Mouse (Mus musculus) limb, embryonic 10.5 days (tissue): ENCODE results near the gene Zim1. TPM values are rescaled to one million over a fixed set of nuclear protein-coding genes. Genes with fewer than 3 reads are reported as not detected.

Experiments
- DNase-seq: peaks from one replicate; pipeline ENCODE4 v3.0.0-alpha.2; 2017; ENCODE audit warnings: low spot score
- H3K27ac ChIP-seq: fragments of 300-500 bp; sonication (generic); 2 replicates; pipeline ENCODE4 v1.5.1; 2016; ENCODE audit warnings: mild to moderate bottlenecking
- H3K27me3 ChIP-seq: fragments of 300-500 bp; sonication (generic); 2 replicates; pipeline ENCODE4 v1.6.1; 2016; ENCODE audit warnings: low read depth, mild to moderate bottlenecking; ENCODE audit not compliant: poor library complexity, severe bottlenecking
- H3K36me3 ChIP-seq: fragments of 300-500 bp; sonication (generic); 2 replicates; pipeline ENCODE4 v1.6.1; 2016; ENCODE audit warnings: mild to moderate bottlenecking, moderate library complexity
- H3K4me1 ChIP-seq: fragments of 300-500 bp; sonication (generic); 2 replicates; pipeline ENCODE4 v1.6.1; 2016
- H3K4me3 ChIP-seq: fragments of 300-500 bp; sonication (generic); 2 replicates; pipeline ENCODE4 v1.5.1; 2016; ENCODE audit warnings: mild to moderate bottlenecking, moderate library complexity
- H3K9me3 ChIP-seq: fragments of 300-500 bp; sonication (generic); replicated peaks from 2 replicates; pipeline ENCODE4 v1.6.1; 2016; ENCODE audit warnings: mild to moderate bottlenecking
- WGBS: fragments of 180-500 bp; shearing (Covaris S2); methylation state at CpG from one replicate; pipeline ENCODE4 v1.1.7; 2016; 5-methylcytosine and 5-hydroxymethylcytosine counted together
- polyA plus RNA-seq: library from polyadenylated mRNA; unstranded; fragments of >200 nt; fragmentation: Nextera tagmentation; extraction: Ambion mirVana; gene quantifications from 2 replicates; pipeline ENCODE4 v1.2.1, GENCODE M21; 2016

The Zim1 gene
- polyA plus RNA-seq, 1 experiment from 2014 or later: 3.8 TPM

DNA sequence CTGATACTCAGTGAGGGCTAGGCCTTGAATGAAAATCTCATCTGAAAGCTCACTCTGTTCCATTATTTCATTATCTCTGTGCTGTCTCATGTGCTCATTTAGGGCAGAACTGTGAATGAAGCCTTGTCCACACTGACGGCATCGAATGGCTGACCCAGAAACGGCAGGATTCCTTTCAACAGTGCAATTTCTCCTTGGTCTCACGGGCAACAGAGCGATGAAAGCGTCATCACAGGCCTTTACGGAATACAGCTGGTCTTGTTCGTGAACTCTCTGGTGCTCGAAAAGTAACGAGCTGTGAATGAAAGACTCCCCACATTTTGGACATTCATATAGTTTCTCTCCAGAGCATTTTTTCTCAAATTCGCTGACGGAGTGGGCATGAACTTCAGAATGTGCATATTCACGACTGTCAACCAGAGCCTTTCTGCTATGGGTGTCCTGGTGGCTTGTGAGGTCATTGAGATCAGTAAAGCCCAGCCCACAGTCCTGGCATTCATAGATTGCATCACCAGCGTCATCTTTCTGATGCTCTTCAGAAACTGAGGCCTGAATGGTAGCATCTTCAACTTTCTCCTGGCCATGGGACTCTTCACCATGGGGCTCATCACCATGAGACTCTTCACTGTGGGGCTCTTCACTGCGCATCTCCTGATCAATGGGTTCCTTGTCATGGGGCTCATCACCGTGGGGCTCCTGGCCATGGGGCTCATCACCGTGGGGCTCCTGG lies 12.4 kb upstream of the Zim1 start:
- WGBS: 92% methylated on average over 17 of the region's 17 CpGs
- Histone ChIP-seq H3K27me3 (no peaks in the 10 kb centered on the region), H3K9me3 (no peaks in the 10 kb centered on the region)

DNA sequence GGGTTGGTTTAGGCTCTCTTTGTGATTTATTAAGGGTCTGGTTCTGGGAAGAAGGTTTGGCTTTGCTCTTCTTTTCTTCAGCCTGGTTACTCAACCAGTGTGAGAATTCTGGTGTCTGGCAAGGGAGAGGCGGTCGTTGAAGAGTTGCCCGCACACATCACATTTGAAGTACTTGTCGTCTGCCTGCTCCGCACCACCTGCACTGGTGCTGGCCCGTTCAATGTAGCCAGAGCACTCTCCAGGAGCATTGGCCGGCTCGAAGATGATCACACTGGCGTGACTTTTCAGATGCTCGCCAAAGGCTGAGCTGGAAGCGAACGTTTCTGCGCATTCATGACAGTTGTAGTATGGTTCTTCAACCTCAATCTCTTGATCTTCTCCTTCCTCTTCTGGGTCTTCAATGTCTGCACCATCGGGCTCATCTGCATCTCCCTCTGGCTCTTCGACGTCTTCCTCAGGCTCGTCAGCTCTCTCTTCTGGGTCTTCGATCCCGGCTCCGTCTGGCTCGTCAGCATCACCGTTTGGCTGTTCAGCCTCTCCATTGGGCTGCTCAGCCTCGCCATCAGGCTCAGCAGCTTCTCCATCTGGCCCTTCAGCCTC lies 11.3 kb upstream of the Zim1 start:
- WGBS: 94% methylated on average over 23 of the region's 23 CpGs
- no peaks in the 10 kb centered on the region for H3K9me3 ChIP-seq

More for the DNA sequence above, 12.4 kb upstream of the Zim1 start:
- no peak overlapping the region for H3K27ac ChIP-seq
- H3K4me1 ChIP-seq: no peaks in the 10 kb centered on the region
- peaks cover 98% of the 10 kb centered on the region for H3K36me3 ChIP-seq
- no peak for DNase-seq
- H3K4me3 ChIP-seq: no peak overlapping the region

DNA sequence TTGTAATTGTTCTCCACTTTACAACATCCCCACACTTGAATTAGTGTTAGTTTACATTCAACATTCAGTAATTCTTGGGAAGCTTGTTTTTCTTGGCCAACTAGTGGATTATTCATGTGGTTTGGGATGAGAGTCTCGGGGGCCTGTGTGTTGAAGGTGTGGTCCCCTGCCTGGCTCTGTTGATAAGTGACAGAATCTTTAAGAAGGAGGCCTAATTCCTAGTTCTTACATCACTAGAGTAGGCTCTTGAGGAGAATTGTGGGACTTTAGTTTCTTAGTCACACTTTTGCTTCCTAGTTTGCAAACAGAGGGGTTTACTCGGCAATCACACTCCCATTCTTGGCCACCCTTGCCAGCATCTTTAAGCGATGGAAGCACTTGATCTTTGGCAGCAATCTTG lies 3.0 kb upstream of the Zim1 start:
- H3K9me3 ChIP-seq: no peaks in the 10 kb centered on the region
- H3K4me3 ChIP-seq: no peak overlapping the region
- DNase-seq: peak; percentile 18
- no peaks in the 10 kb centered on the region for H3K27me3 ChIP-seq
- WGBS: 82% methylated on average over 3 of the region's 3 CpGs
- peaks cover 17% of the 10 kb centered on the region for H3K36me3 ChIP-seq
- H3K4me1 ChIP-seq: peaks cover 10% of the 10 kb centered on the region
- no peak overlapping the region for H3K27ac ChIP-seq

More for the DNA sequence above, 11.3 kb upstream of the Zim1 start:
- DNase-seq: no peak
- Histone ChIP-seq H3K4me1 (no peaks in the 10 kb centered on the region), H3K27ac (no peak overlapping the region), H3K36me3 (peaks cover 88% of the 10 kb centered on the region), H3K27me3 (no peaks in the 10 kb centered on the region), H3K4me3 (no peak overlapping the region)

DNA sequence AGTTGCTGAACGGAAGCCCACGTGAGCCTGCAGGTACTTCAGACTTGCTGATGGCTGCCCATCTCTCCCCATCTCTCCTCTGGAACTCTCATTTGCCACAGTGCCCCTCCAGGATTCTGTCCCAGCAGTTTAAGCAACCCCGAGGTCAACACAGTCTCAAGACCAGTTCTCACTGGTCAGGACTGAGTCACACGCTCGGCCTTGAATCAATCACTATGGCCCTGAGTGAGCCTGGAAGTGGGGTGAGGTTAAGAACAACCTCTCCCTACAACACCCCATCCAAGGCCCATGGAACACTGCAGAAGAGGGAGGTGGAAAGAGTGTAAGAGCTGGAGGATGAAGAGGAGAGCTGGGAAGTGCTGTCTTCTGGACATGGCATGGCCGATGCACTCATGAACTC lies 10.7 kb downstream of the Zim1 start:
- Histone ChIP-seq H3K36me3 (peaks cover 88% of the 10 kb centered on the region), H3K4me1 (no peaks in the 10 kb centered on the region; the same call in 1 of the 2 replicates), H3K27me3 (no peaks in the 10 kb centered on the region), H3K27ac (no peak overlapping the region), H3K4me3 (no peak overlapping the region), H3K9me3 (no peaks in the 10 kb centered on the region)
- WGBS: 95% methylated on average over 6 of the region's 6 CpGs
- DNase-seq: no peak

DNA sequence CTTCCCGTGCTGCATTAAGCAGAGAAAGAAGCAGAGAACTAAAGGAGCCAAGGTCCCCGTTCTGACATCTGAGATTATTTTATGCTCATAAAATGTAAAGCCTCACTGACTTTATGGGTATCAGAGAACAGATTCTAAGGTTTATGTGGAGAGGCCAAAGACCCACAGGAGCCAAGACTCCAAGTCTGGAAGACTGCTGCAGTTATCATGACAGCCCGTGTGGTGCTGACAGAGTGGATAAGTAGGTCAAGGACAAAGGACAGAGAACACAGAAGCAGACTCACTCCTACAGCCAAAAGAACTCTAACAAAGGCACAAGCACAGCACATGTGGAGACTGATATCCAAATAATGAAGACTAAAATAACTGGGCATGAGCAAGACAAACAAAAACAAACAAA lies 29.5 kb downstream of the Zim1 start:
- H3K9me3 ChIP-seq: no peaks in the 10 kb centered on the region
- H3K4me1 ChIP-seq: peaks cover 7% of the 10 kb centered on the region; the same call in 1 of the 2 replicates
- no peak for DNase-seq
- H3K27me3 ChIP-seq: no peaks in the 10 kb centered on the region
- no peaks in the 10 kb centered on the region for H3K36me3 ChIP-seq
- no peak overlapping the region for H3K27ac ChIP-seq
- H3K4me3 ChIP-seq: no peak overlapping the region
- WGBS: 77% methylated on average over 3 of the region's 3 CpGs

DNA sequence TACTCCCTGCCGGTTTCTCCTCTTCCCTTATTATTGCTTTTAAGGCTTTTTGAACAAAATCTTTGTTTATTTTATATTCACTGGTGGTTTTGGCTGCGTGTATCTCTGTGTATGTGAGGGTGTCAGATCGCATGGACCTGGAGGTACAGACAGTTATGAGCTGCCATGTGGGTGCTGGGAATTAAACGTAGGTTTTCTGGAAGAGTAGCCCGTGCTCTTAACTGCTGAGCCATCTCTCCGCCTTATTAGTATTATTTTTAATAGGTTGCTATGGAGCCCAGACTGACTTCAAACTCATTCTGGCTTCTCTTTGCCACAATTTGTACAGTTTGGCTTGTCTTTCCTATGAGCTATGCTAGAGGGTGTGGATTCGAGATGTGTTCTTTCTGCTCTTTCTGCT lies 32.8 kb downstream of the Zim1 start:
- peak; percentile 27 for DNase-seq
- peak overlapping the region; percentile 30; the same call in 1 of the 2 replicates for H3K27ac ChIP-seq
- 77% methylated on average over 7 of the region's 7 CpGs for WGBS
- H3K27me3 ChIP-seq: no peaks in the 10 kb centered on the region
- H3K4me1 ChIP-seq: peaks cover 7% of the 10 kb centered on the region; the same call in 1 of the 2 replicates
- no peaks in the 10 kb centered on the region for H3K9me3 ChIP-seq
- H3K4me3 ChIP-seq: no peak overlapping the region
- H3K36me3 ChIP-seq: no peaks in the 10 kb centered on the region

DNA sequence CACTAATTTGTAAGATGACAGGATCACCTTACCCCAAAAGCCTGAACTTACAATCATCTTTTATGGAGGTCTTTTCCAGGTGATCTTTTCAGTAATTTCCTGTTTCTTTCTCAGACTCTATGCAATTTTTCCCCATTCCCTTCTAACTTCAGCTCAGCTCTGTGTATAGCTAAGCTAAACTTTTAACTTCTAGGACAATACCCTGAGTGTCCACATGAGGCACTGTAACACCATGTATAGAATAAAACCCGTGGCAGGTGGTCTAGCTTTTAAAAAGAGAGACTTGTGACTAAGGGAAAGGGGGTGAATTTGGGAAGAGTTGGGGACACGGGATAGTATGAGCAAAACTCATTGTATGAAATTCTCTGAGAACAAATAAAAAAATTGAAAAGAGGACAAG lies 36.6 kb downstream of the Zim1 start:
- H3K9me3 ChIP-seq: no peaks in the 10 kb centered on the region
- no peaks in the 10 kb centered on the region for H3K36me3 ChIP-seq
- H3K27me3 ChIP-seq: no peaks in the 10 kb centered on the region
- 38% methylated on average over 2 of the region's 2 CpGs for WGBS
- no peak for DNase-seq
- H3K27ac ChIP-seq: no peak overlapping the region
- H3K4me1 ChIP-seq: peaks cover 7% of the 10 kb centered on the region; the same call in 1 of the 2 replicates
- H3K4me3 ChIP-seq: no peak overlapping the region

DNA sequence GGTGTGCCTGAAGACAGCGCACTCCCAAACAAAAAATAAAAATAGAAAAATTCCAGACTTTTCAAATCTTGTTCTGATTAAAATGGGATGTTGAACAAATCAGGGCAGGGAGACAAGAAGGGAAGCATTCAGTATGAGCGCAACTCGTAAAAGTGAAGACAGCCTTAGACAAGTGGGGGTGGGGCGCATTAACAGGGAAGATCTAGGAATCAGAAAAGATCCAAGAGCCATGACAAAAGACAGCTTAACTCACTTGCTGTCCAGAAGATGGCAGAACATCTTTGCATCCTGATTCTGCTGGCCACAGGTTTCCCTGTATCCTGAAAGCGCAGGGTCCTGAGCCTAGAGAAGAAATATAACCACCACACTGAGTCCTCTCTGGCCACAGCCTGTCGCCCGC lies 37.6 kb downstream of the Zim1 start:
- no peak for DNase-seq
- WGBS: 92% methylated on average over 7 of the region's 7 CpGs

DNA sequence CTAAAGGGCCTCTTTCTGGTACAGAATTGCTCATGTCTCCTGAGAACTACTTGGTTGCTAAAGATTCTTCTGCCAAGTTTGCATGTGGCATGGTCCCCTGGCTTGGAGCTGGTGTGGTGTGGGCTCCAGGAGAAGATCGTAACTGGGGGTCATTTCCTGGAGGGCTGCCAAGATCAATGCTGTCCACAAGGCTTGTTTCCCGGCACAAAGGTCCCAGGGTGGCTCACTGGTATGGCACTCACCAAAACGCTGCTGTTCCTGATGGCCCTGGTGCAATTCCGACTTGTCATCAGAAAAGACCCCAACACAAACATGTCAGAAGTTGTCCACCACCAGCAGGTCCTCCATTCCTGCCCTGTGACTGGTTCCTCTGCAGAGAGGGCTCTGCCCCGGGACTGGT lies 44.1 kb downstream of the Zim1 start:
- DNase-seq: no peak

More for the DNA sequence above, 37.6 kb downstream of the Zim1 start:
- H3K4me1 ChIP-seq: peaks cover 7% of the 10 kb centered on the region; the same call in 1 of the 2 replicates
- H3K9me3 ChIP-seq: no peaks in the 10 kb centered on the region
- H3K36me3 ChIP-seq: no peaks in the 10 kb centered on the region
- no peak overlapping the region for H3K4me3 ChIP-seq
- H3K27ac ChIP-seq: no peak overlapping the region
- no peaks in the 10 kb centered on the region for H3K27me3 ChIP-seq

DNA sequence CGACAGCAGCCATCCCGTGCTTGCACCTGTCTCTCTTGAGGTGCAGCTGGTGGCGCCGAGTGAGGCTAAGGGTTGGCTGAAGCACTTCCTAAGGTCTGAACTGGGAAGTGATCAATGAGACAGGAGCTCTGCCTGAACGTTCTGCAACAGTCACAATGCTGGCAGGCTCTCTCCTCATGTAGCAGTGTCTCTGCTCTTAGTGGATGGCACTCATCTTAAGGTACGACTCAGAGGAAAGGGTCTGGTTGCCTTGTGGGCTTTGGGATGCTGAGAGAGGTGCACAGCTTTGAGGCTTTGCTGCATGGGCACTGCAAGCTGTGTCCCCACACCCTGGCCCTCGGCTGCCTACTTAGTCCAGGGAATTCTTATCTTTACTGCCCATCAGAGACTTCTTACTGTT lies 45.0 kb downstream of the Zim1 start:
- Histone ChIP-seq H3K36me3 (no peaks in the 10 kb centered on the region), H3K9me3 (no peaks in the 10 kb centered on the region), H3K27ac (no peak overlapping the region), H3K4me3 (no peak overlapping the region), H3K27me3 (no peaks in the 10 kb centered on the region), H3K4me1 (no peaks in the 10 kb centered on the region)
- WGBS: 80% methylated on average over 7 of the region's 7 CpGs
- DNase-seq: no peak

More for the DNA sequence above, 44.1 kb downstream of the Zim1 start:
- no peaks in the 10 kb centered on the region for H3K36me3 ChIP-seq
- H3K4me3 ChIP-seq: no peak overlapping the region
- no peaks in the 10 kb centered on the region for H3K27me3 ChIP-seq
- 85% methylated on average over 5 of the region's 5 CpGs for WGBS
- H3K4me1 ChIP-seq: no peaks in the 10 kb centered on the region
- no peaks in the 10 kb centered on the region for H3K9me3 ChIP-seq
- no peak overlapping the region for H3K27ac ChIP-seq

DNA sequence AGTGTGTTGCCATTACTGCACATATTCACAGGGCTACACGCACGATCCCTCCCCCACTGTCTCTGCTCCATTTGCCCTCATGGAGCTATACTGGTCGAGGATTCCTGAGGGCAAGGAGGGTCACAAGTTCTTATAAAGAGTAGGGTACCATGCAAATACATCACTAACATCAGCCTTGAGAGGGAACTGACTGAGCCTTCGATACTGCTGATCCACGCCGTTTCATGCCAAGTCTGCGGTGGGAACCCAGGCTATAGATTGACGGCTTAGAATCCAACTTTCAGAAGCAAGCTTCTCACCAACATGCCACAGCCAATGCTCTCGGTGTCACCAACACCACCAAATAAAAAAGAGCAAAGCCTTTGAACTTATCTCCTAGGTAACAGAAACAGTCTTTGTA lies 45.7 kb downstream of the Zim1 start:
- Histone ChIP-seq H3K4me1 (no peaks in the 10 kb centered on the region), H3K27me3 (no peaks in the 10 kb centered on the region), H3K36me3 (no peaks in the 10 kb centered on the region), H3K9me3 (no peaks in the 10 kb centered on the region), H3K27ac (no peak overlapping the region), H3K4me3 (no peak overlapping the region)
- WGBS: 94% methylated on average over 9 of the region's 9 CpGs
- DNase-seq: no peak

DNA sequence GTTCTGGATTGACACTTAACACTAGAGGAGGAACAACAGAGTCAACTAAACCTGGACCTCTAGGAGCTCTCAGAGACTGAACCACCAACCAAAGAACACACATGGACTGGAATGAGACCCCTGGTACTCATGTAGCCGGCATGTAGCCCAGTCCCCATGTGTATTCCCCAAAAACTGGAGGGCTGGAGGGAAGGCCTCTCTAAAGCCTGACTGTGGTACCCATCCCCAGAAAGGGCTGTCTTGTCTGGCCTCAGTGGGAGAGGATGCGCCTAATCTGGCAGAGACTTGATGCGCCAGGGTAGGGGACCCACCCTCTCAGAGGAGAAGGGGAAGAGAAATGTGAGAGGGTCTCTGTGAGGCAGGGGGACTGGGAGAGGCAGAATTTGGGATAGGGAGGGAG lies 50.4 kb downstream of the Zim1 start:
- DNase-seq: peak; percentile 6
- H3K9me3 ChIP-seq: no peaks in the 10 kb centered on the region
- H3K36me3 ChIP-seq: no peaks in the 10 kb centered on the region
- H3K4me1 ChIP-seq: no peaks in the 10 kb centered on the region
- 85% methylated on average over 3 of the region's 3 CpGs for WGBS
- no peaks in the 10 kb centered on the region for H3K27me3 ChIP-seq
- no peak overlapping the region for H3K4me3 ChIP-seq
- no peak overlapping the region for H3K27ac ChIP-seq

DNA sequence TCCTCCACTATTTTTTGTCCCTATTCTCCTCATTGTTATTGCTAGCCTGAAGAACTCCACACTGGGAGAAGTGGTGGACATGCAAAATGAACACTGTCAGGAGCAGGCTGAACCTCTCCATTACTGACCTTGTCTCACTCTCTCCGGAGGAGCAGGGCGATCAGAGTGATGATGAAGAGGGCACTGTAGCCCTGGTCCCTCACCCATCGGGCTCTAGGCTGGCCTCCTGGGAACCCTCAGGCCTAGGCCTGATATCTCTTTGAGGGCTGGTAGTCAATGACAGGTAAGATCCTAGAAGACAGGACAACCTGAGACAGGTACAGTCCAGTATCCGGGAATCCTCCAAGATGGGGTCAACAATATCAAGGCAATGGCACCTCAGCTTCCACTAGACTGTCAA lies 58.2 kb downstream of the Zim1 start:
- Histone ChIP-seq H3K9me3 (0 out of 2 replicates have a peak, but pooled peaks cover 3% of the 10 kb centered on the region), H3K4me1 (no peaks in the 10 kb centered on the region), H3K27me3 (no peaks in the 10 kb centered on the region), H3K27ac (no peak overlapping the region), H3K36me3 (no peaks in the 10 kb centered on the region), H3K4me3 (no peak overlapping the region)
- peak; percentile 16 for DNase-seq
- 94% methylated on average over 4 of the region's 4 CpGs for WGBS
